Mouse (Mus musculus) granulocyte monocyte progenitor cell, adult 5-6 weeks (primary cell): ENCODE data around the gene Xpot. TPM values are rescaled to one million over a fixed set of nuclear protein-coding genes. Genes with fewer than 3 reads are reported as not detected.

Experiments
- ATAC-seq: replicated peaks from 2 replicates; pipeline ENCODE4 v1.8.0; 2016; ENCODE audit warnings: mild to moderate bottlenecking, moderate TSS enrichment, inconsistent platforms; ENCODE audit not compliant: poor library complexity, severe bottlenecking
- total RNA-seq, 2 experiments: library from RNA; stranded (forward) in 1 of 2; stranded (reverse) in 1 of 2; fragments of 200-712, 200-1000 nt in 1 of 2; fragments of >200 nt in 1 of 2; fragmentation: Nextera tagmentation in 1 of 2; gene quantifications; 2 replicates each; pipeline ENCODE4 v1.2.3; 2014 to 2017

Gene Xpot
- total RNA-seq, 2 experiments from 2014 or later = 69.6 to 105 TPM

DNA sequence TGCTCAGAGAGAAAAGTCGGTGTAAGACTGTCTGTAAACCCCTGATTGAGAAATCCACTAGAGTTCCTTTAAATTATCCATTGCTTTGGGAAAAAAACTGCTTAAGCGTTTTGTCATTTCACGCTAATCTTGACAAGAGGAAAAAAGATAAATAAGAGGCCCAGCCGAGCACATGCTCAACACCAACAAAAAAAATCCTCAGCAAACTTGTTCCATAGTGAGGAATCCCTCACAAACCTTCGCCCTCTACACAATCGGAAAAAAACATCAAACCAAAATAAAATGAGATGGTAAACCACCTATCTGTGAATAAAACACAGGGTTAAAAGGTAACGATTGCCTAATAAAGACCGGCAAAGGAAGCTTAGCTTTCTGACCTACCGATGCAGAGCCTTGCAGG, 1.1 kb downstream of the Xpot start:
- no peak for ATAC-seq

GRCm38 (mm10) chr10:121623670-121624069, 2.5 kb downstream of the Xpot start:
- 0 out of 2 replicates have a peak, but pooled peaks have one; percentile 11 for ATAC-seq

DNA sequence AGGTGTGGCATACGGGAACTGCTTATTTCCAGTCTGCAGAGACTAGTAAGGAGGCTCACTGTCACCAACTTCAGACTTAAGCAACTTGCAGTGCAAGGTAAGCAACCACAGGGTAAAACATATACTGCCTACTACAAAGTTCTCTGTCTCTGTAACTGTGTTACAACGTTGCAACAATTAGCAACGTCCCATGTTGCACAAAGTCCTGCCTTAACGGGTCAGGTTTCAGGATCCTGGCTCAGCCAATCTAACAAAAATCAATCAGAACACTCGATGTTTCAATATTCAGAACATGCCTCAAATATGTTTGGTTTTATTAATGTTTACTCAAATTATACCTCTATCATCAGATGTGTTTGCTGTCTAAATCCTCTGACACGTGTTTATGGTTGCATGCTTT, 3.7 kb downstream of the Xpot start:
- no peak for ATAC-seq

DNA sequence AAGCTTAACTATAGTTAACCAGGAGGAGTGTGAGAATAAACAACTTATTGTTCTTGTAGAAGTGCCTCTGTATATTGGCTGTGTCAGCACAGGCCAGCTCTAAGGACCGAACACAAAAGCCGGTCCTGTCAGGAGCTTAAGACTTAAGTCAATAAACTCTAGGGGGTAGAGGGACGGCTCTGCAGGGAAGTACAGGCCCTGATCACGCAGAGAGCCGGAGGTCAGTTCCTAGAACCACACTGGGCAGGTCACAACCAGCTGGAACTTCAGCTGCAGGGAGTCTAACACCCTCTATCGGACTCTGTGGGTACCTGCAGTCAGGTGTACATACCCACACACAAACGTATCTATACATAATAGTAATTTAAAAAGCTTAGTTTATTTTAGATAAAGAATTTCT, 10.2 kb downstream of the Xpot start:
- no peak for ATAC-seq

- ATAC-seq = no peak
These were observed 10.8 kb downstream of the Xpot start for GRCm38 (mm10) chr10:121615146-121615870.

- ATAC-seq = peak; percentile 58
These were observed 12.6 kb downstream of the Xpot start for GRCm38 (mm10) chr10:121613570-121613969.

DNA sequence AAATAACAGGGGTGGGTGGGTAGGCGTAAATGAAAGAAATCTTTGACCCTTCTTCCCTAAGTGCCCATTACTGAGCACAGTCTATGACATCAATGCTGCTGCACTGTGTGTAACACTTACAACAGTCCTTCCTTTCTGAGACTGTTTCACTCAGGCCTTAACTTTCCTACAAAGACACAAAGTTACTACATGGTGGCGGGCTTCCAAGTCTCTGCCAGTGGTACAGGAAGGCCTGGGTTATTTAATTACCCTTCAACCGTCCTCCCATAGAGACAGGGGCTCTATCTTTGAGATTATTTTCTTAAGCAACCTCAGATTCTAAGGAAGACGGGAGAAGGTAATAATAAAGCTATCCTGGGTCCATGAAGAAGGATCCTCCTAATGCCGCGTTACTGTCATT, 13.7 kb downstream of the Xpot start:
- no peak for ATAC-seq

GRCm38 (mm10) chr10:121611587-121611986, 14.5 kb downstream of the Xpot start:
- ATAC-seq = peak; percentile 73

DNA sequence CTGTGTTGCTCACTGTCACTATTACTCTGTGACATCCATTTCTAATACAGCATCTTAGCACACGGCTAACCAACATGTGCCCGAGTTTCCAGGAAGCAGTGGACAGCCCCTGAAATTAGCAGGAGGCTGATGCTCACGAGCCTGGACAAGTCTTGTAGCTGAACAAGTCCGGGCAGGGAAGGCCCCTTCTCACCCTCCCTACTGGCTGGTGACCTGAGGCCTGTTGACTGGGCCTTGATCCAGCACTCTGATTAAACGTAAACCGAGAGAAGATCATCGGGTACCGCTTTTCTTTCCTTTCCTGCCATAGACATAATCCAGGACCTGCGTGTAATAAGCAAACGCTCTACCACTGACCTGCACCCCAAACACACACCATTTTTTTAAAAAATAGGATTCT, 18.0 kb downstream of the Xpot start:
- no peak for ATAC-seq

DNA sequence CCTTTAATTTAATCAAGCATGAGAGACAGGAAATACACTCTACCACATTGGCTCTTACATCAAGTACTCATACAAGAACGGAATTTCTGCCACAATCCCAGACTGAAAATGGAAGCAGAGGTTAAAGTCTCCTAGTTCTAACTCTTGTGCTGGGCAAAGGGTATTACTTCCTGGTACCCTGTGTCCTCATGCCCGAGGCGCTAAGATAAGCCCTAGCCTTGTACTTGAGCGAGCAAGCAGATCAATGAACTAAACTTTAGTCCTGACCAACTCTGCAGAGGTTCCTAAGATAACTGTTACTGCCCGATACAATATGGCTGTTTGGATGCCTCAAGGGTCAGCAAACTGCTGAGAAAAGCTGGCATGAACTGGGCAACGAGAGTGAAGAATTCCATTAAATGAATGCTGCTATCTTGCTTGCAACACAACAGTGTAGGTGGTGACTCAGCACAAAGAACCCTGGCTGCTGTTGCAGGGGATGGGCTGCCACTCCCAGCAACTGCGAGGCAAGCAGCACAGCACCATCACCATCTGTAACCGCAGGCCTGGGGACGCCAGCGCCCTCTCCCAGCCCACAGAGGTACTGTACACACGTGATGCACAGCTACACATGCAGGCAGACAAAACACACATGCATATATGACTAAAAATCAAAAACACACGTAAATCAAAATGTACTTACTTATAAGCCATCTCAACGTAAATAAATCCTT, 21.3 kb downstream of the Xpot start:
- ATAC-seq = peak; percentile 35; the same call in 1 of the 2 replicates

DNA sequence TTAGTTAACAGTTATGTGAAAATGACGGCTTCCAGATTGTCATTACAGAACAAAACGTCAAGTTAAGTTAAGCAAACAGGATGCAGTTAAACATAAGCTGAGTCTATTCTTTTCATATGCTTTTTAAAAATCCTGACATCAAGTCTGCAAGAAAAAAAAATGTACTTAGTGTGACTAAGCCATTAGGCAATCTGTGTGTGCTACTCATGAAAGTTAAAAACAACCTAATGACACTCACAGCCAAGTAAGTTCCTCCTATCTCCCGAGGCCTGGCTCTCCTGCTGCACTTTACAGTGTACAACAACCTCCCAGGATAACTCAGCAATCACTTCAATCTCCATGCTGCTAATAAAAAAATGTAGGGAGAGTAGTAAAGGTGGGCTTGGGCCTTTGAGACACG, 22.6 kb downstream of the Xpot start:
- ATAC-seq = no peak

- no peak for ATAC-seq
These were observed 24.9 kb downstream of the Xpot start for GRCm38 (mm10) chr10:121601272-121601671.

DNA sequence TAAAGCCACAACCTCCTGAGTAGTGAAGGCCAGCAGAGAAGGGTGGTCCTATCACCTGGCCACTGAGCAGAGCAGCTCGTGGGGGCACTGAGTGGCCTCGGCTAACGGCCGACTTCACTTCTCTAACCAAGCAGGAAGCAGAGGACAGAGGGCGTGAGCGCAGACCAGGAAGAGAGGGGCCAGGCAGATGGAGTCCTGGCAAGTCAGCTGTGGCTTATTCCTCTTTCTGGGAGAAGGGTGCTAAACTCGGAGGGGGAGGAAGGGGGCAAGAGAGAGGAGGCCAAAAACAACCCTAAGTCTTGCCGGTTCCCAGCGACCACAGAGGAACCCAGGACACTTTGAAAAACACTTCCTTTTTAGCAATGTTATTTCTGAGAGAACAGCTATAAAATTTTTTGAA, 29.6 kb downstream of the Xpot start:
- peak; percentile 98 for ATAC-seq

GRCm38 (mm10) chr10:121591106-121591505, 35.0 kb downstream of the Xpot start:
- peak; percentile 58 for ATAC-seq

GRCm38 (mm10) chr10:121587371-121587840, 38.7 kb downstream of the Xpot start:
- peak; percentile 15 for ATAC-seq

DNA sequence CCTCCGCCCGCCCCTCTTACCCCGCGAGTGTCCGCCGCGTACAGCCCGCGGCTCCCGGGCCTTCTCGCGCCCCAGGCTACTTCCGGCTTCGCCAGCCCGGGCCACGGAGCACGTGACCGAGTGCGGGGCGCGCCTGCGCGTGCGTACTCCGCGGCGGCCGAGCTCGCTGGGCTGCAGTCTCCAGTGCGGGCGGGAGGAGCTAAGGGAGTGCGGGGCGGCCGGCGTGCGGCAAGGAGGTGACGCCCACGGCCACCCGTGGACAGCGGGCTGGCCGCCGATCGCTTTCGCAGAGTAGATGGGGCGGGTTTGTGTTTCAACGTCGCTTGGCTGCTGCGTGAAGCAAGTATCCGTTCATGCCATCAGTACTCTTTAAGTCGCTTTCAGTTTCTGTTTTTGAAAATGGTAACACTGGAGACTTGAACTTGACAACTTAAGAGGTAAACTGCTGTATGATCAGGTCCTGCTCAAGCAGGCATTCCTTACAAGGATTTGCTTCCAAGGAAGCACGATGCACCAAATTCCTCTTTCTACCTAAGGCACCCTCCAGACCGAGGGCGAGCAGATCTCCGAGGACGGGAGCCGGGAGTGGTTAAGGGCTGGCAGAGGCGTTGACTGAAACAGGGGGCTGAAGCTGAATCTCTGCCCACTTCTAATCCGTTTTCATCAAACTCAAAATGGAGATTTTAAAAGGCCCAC, 39.3 kb downstream of the Xpot start, which contains the start of gene Tbk1:
Gene Tbk1, minus strand, starts transcription at position 113 of the 696 bp plus-strand sequence.
- peak; percentile 57 for ATAC-seq

- peak; percentile 12 for ATAC-seq
These were observed 40.1 kb downstream of the Xpot start for GRCm38 (mm10) chr10:121585791-121586642.

GRCm38 (mm10) chr10:121585056-121585790, 40.9 kb downstream of the Xpot start:
- ATAC-seq = 0 out of 2 replicates have a peak, but pooled peaks have one; percentile 1

- ATAC-seq = no peak
These were observed 42.1 kb downstream of the Xpot start for GRCm38 (mm10) chr10:121584033-121584432.
